Mouse (Mus musculus): ENCODE measurements around the gene Cavin2. TPM values are rescaled to one million over a fixed set of nuclear protein-coding genes. Genes with fewer than 3 reads are reported as not detected.

The Cavin2 gene
- 173 TPM for polyA plus RNA-seq (2014; fragmentation: Illumina TruSeq; extraction: RNeasy Lipid Tissue Mini Kit (QIAGEN cat#74804); ENCODE audit: low read depth, low replicate concordance)

DNA sequence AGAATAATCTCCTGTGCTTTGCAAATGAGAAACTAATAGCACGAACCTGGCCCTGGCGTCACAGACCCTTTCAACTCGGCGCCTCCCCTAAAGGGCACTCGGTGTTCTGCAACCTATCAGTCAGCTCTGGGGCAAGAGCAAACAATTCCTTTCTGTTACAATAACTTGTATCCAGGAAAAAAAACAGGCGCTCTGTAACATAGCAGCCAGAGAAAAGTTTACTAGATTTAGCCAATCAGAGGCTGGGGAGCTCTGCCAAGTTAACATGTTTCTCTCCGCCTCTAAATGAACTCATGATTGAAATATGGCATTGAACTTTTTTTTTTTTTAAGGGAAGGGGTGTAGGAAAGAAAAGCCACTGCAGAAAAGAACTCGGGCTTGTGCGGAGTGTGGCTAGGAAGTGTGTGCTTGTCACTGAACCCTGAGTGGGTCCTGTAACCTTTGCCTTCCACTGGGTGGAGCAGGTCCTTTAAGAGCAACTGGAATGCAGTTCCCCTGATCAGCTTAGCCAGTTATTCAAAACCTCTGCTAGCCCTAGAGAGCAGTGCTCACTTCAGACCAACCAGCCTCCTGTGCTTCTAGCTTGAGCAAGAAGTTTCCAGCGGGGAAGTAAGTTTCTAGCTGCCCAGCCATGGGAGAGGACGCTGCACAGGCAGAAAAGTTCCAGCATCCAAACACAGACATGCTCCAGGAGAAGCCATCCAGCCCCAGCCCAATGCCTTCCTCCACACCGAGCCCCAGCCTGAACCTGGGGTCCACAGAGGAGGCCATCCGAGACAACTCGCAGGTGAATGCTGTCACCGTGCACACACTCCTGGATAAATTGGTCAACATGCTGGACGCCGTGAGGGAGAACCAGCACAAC, at the start of gene Cavin2:
Cavin2 (plus strand) TSS at position 372 of the 865 bp plus-strand sequence.

Other genes starting within 250 kb of the Cavin2 start
- 58.5 TPM for gene Nabp1, start 189.3 kb downstream of the Cavin2 start, polyA plus RNA-seq (2014; fragmentation: Illumina TruSeq; extraction: RNeasy Lipid Tissue Mini Kit (QIAGEN cat#74804); ENCODE audit: low read depth, low replicate concordance)